Mouse (Mus musculus): ENCODE data around the gene Aoc2. TPM values are rescaled to one million over a fixed set of nuclear protein-coding genes. Genes with fewer than 3 reads are reported as not detected.

The Aoc2 gene
- total and polyA plus RNA-seq, 3 experiments: 12.1 to 21.1 TPM; not detected in 1

DNA sequence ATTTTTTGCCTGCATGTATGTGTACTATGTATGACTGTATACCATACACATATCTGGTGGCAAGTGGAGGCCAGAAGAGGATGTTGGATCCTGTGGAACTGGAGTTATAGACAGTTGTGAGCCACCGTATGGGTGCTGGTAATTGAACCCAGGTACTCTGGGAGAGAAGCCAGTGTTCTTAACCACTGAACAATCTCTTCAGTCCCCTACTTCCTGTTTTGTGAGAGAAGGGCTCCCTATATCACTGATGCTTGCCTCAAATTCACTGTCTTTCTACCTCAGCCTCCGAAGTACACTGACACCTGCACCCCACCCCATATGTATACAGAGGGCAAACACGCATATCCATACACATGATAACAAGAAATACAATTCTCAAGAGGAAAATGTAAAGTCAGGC lies 13.8 kb upstream of the Aoc2 start (continued):
- TF ChIP-seq EP300 (IDR thresholded peaks at IDR 0.05; ENCODE audit: low read depth in 1 of 2, low read length in 2 of 2): peak; percentile 42 to 71; a peak in 3 of 4 replicates
- no peak for TF ChIP-seq MEF2A (IDR thresholded peaks at IDR 0.05; ENCODE audit: extremely low read depth, insufficient replicate concordance, low read depth, low read length, poor library complexity, severe bottlenecking)
- no peak for TF ChIP-seq USF1 (IDR thresholded peaks at IDR 0.05; ENCODE audit: low read depth, low read length)
- no peak for TF ChIP-seq GABPA (IDR thresholded peaks at IDR 0.05; ENCODE audit: low read depth, low read length)
- TF ChIP-seq ETS1 (IDR thresholded peaks at IDR 0.05; ENCODE audit: low read depth, low read length): no peak; the same call in 1 of the 2 replicates
- no peak for TF ChIP-seq ZMIZ1 (IDR thresholded peaks at IDR 0.05; ENCODE audit: low read depth, low read length)
- no peak for TF ChIP-seq USF2 (IDR thresholded peaks at IDR 0.05; ENCODE audit: borderline replicate concordance in 1 of 2, insufficient read depth in 1 of 2, low read depth in 1 of 2, low read length in 2 of 2)
- no peak for TF ChIP-seq NELFE (IDR thresholded peaks at IDR 0.05; ENCODE audit: low read depth, low read length)
- peak; percentile 37 for TF ChIP-seq TCF12 (IDR thresholded peaks at IDR 0.05; ENCODE audit: low read depth, low read length)
- TF ChIP-seq ELF1 (IDR thresholded peaks at IDR 0.05; ENCODE audit: low read depth, low read length): peak; percentile 73
- no peak for TF ChIP-seq BHLHE40 (IDR thresholded peaks at IDR 0.05; ENCODE audit: borderline replicate concordance, low read depth, low read length)
- 0 out of 2 replicates have a peak, but pooled peaks have one; percentile 11 for TF ChIP-seq MYB (IDR thresholded peaks at IDR 0.05; ENCODE audit: low read depth, low read length)

GRCm38 (mm10) chr11:101312150-101312549 lies 12.7 kb upstream of the Aoc2 start:
- peaks cover 0 to 30% of the 10 kb centered on the region in 2 experiments; a peak in 3 of 4 replicates for H3K36me3 ChIP-seq (ENCODE audit: control insufficient read depth in 1 of 2, insufficient read depth in 2 of 2, low read length in 2 of 2)
- peak; percentile 88 for DNase-seq (ENCODE audit: low read depth, low spot score)
- H3K79me2 ChIP-seq (ENCODE audit: control insufficient read depth, insufficient read depth, low read length, poor library complexity): peaks cover 13% of the 10 kb centered on the region
- no peaks in the 10 kb centered on the region for H3K27me3 ChIP-seq (ENCODE audit: control insufficient read depth in 1 of 2, insufficient read depth in 2 of 2, low read length in 2 of 2)
- no peak overlapping the region for H3K4me3 ChIP-seq (ENCODE audit: control insufficient read depth in 1 of 2, insufficient read depth in 1 of 2, low read depth in 2 of 2, low read length in 2 of 2)
- H3K9ac ChIP-seq (ENCODE audit: control insufficient read depth, low read depth, low read length, poor library complexity, severe bottlenecking): peak overlapping the region; percentile 33
- peak overlapping the region; percentile 35 for H3K27ac ChIP-seq (ENCODE audit: control insufficient read depth, low read depth, low read length)
- peaks cover 15 to 23% of the 10 kb centered on the region in 2 experiments for H3K4me1 ChIP-seq (ENCODE audit: control insufficient read depth in 1 of 2, insufficient read depth in 2 of 2, low read length in 2 of 2)
- no peaks in the 10 kb centered on the region for H3K9me3 ChIP-seq (replicated peaks; ENCODE audit: insufficient read depth, low read length)
- peak; percentile 41; the same call in 1 of the 2 replicates for TF ChIP-seq TCF12 (IDR thresholded peaks at IDR 0.05; ENCODE audit: low read depth, low read length)
- TF ChIP-seq MXI1 (IDR thresholded peaks at IDR 0.05; ENCODE audit: low read depth, low read length): peak; percentile 51; the same call in 1 of the 2 replicates
- TF ChIP-seq SMC3 (IDR thresholded peaks at IDR 0.05; ENCODE audit: low read depth, low read length): no peak
- no peak for TF ChIP-seq CHD1 (IDR thresholded peaks at IDR 0.05; ENCODE audit: low read depth, low read length)
- TF ChIP-seq EP300 (IDR thresholded peaks at IDR 0.05; ENCODE audit: low read depth in 1 of 2, low read length in 2 of 2): peak in 1 of 2 experiments; percentile 46; a peak in 1 of 4 replicates
- no peak for TF ChIP-seq MYB (IDR thresholded peaks at IDR 0.05; ENCODE audit: low read depth, low read length)
- no peak for TF ChIP-seq RAD21 (IDR thresholded peaks at IDR 0.05; ENCODE audit: low read depth, low read length)
- no peak for TF ChIP-seq E2F4 (IDR thresholded peaks at IDR 0.05; ENCODE audit: borderline replicate concordance, low read depth, low read length)
- no peak for TF ChIP-seq MYC (IDR thresholded peaks at IDR 0.05; ENCODE audit: low read depth, low read length)
- no peak for TF ChIP-seq JUND (IDR thresholded peaks at IDR 0.05; ENCODE audit: low read depth, low read length)
- 0 out of 2 replicates have a peak, but pooled peaks have one; percentile 33 for TF ChIP-seq HCFC1 (IDR thresholded peaks at IDR 0.05; ENCODE audit: low read depth, low read length)
- no peak for TF ChIP-seq ZKSCAN1 (IDR thresholded peaks at IDR 0.05; ENCODE audit: low read depth, low read length)
- TF ChIP-seq ZMIZ1 (IDR thresholded peaks at IDR 0.05; ENCODE audit: low read depth, low read length): no peak
- TF ChIP-seq CTCF (IDR thresholded peaks at IDR 0.05 in 2 of 3, conservative IDR thresholded peaks at IDR 0.05 in 1 of 3; ENCODE audit: control insufficient read depth in 1 of 3, insufficient read depth in 1 of 3, low read depth in 2 of 3, low read length in 3 of 3, poor library complexity in 1 of 3, severe bottlenecking in 1 of 3): no peak
- no peak for TF ChIP-seq TAL1 (IDR thresholded peaks at IDR 0.05; ENCODE audit: low read length)
- no peak for TF ChIP-seq MAFK (IDR thresholded peaks at IDR 0.05; ENCODE audit: borderline replicate concordance, low read depth, low read length)
- TF ChIP-seq POLR2A (IDR thresholded peaks at IDR 0.05; ENCODE audit: control insufficient read depth in 1 of 2, insufficient read depth in 1 of 2, low read depth in 1 of 2, low read length in 2 of 2, poor library complexity in 1 of 2): no peak
- TF ChIP-seq UBTF (IDR thresholded peaks at IDR 0.05; ENCODE audit: borderline replicate concordance, insufficient read depth, low read depth, low read length): no peak
- TF ChIP-seq MEF2A (IDR thresholded peaks at IDR 0.05; ENCODE audit: extremely low read depth, insufficient replicate concordance, low read depth, low read length, poor library complexity, severe bottlenecking): no peak
- no peak for TF ChIP-seq CHD2 (IDR thresholded peaks at IDR 0.05; ENCODE audit: low read length)
- peak; percentile 24; the same call in 1 of the 2 replicates for TF ChIP-seq TBP (IDR thresholded peaks at IDR 0.05; ENCODE audit: low read depth, low read length)
- TF ChIP-seq SIN3A (IDR thresholded peaks at IDR 0.05; ENCODE audit: low read length): peak; percentile 61; the same call in 1 of the 2 replicates
- TF ChIP-seq MAX (IDR thresholded peaks at IDR 0.05; ENCODE audit: low read length): no peak
- TF ChIP-seq ZNF384 (IDR thresholded peaks at IDR 0.05; ENCODE audit: low read depth, low read length): no peak
- no peak for TF ChIP-seq ZC3H11A (IDR thresholded peaks at IDR 0.05; ENCODE audit: low read depth, low read length)
- no peak for TF ChIP-seq USF1 (IDR thresholded peaks at IDR 0.05; ENCODE audit: low read depth, low read length)
- TF ChIP-seq BHLHE40 (IDR thresholded peaks at IDR 0.05; ENCODE audit: borderline replicate concordance, low read depth, low read length): no peak
- TF ChIP-seq POLR2AphosphoS5 (IDR thresholded peaks at IDR 0.05; ENCODE audit: borderline replicate concordance, low read depth, low read length): no peak
- peak; percentile 89 for TF ChIP-seq ETS1 (IDR thresholded peaks at IDR 0.05; ENCODE audit: low read depth, low read length)
